ENCODE assay signal across 12 mouse cellular contexts in genomic region chr6:85189361-85189760, GRCm38 (mm10). TPM values are rescaled to one million over a fixed set of nuclear protein-coding genes. Genes with fewer than 3 reads are reported as not detected.
DNase-seq lines count a peak whose midpoint lies in the region; ATAC-seq and TF ChIP-seq lines count a peak whose summit lies in the region.
"Had no signal": no experiment of that assay in that cellular context is flagged by ENCODE, and none has a peak within 500 bp of the region (broad histone marks: within the 10 kb centered on the region; RNA-seq: fewer than 3 reads in every experiment).

No protein-coding gene starts in this region.

- H3K4me2 ChIP-seq in heart, embryonic 15.5 days: peak overlapping the region; percentile 67; the same call in 1 of the 2 replicates
- no peak overlapping the region; the same call in 1 of the 2 replicates for H3K4me2 ChIP-seq in lung, embryonic 14.5 days
- peak overlapping the region; percentile 63; the same call in 1 of the 2 replicates for H3K4me2 ChIP-seq in embryonic facial prominence, embryonic 14.5 days (ENCODE audit: low read depth, low read length)
- H3K4me2 ChIP-seq in limb, embryonic 12.5 days: peak overlapping the region; percentile 59; the same call in 1 of the 2 replicates

- DNase-seq in heart, postnatal 36 days: no peak
- no peak for DNase-seq in lung, embryonic 14.5 days
- no peak for DNase-seq in lung, postnatal 36 days
- no peak for DNase-seq in embryonic facial prominence, embryonic 14.5 days (ENCODE audit: low spot score)
- DNase-seq in thymus, postnatal 0 days (ENCODE audit: low spot score): no peak
- DNase-seq: thymus, adult 2 months had no signal

- peak overlapping the region; percentile 47; the same call in 1 of the 2 replicates for H3K4me3 ChIP-seq in heart, embryonic 15.5 days
- peak overlapping the region; percentile 36; the same call in 1 of the 2 replicates for H3K4me3 ChIP-seq in lung, embryonic 14.5 days (ENCODE audit: low read depth, low read length)
- H3K4me3 ChIP-seq in embryonic facial prominence, embryonic 14.5 days (ENCODE audit: low read depth, low read length): peak overlapping the region; percentile 41
- H3K4me3 ChIP-seq in limb, embryonic 12.5 days (replicated peaks): peak overlapping the region; percentile 40

- intact Hi-C loops in heart, postnatal 36 days (cut with DNase I): no loop called here

- H3K9ac ChIP-seq in heart, embryonic 15.5 days: no peak overlapping the region
- no peak overlapping the region for H3K9ac ChIP-seq in lung, embryonic 14.5 days
- no peak overlapping the region for H3K9ac ChIP-seq in embryonic facial prominence, embryonic 14.5 days (ENCODE audit: low read depth, low read length)
- H3K9ac ChIP-seq in limb, embryonic 12.5 days (replicated peaks): no peak overlapping the region

- H3K27me3 ChIP-seq in heart, embryonic 15.5 days: peaks cover 94% of the 10 kb centered on the region
- peaks cover 97% of the 10 kb centered on the region for H3K27me3 ChIP-seq in lung, embryonic 14.5 days (ENCODE audit: insufficient read depth, low read length)
- H3K27me3 ChIP-seq in embryonic facial prominence, embryonic 14.5 days (replicated peaks; ENCODE audit: control insufficient read depth, insufficient read depth, low read length): peaks cover 93% of the 10 kb centered on the region
- H3K27me3 ChIP-seq in limb, embryonic 12.5 days: peaks cover 98% of the 10 kb centered on the region

- TF ChIP-seq CTCF in lung, embryonic 14.5 days (IDR thresholded peaks at IDR 0.05; ENCODE audit: low read depth): no peak

- no peaks in the 10 kb centered on the region for H3K9me3 ChIP-seq in heart, embryonic 15.5 days (replicated peaks)
- no peaks in the 10 kb centered on the region for H3K9me3 ChIP-seq in lung, embryonic 14.5 days (ENCODE audit: low read depth, low read length)
- no peaks in the 10 kb centered on the region for H3K9me3 ChIP-seq in embryonic facial prominence, embryonic 14.5 days (ENCODE audit: control insufficient read depth, low read length)
- H3K9me3 ChIP-seq in limb, embryonic 12.5 days: no peaks in the 10 kb centered on the region

- H3K36me3 ChIP-seq in heart, embryonic 15.5 days: no peaks in the 10 kb centered on the region
- H3K36me3 ChIP-seq in lung, embryonic 14.5 days (ENCODE audit: insufficient read depth): no peaks in the 10 kb centered on the region
- no peaks in the 10 kb centered on the region for H3K36me3 ChIP-seq in embryonic facial prominence, embryonic 14.5 days (ENCODE audit: control insufficient read depth, insufficient read depth, low read length)
- no peaks in the 10 kb centered on the region for H3K36me3 ChIP-seq in limb, embryonic 12.5 days

- no peak for ATAC-seq in heart, embryonic 15.5 days (replicated peaks; ENCODE audit: insufficient number of reproducible peaks, insufficient read depth, low FRiP score, low read depth)
- no peak for ATAC-seq in lung, embryonic 14.5 days (ENCODE audit: insufficient read depth)
- ATAC-seq in embryonic facial prominence, embryonic 14.5 days (ENCODE audit: low read depth): no peak
- ATAC-seq in limb, embryonic 12.5 days (ENCODE audit: insufficient number of reproducible peaks, insufficient read depth, low FRiP score, low TSS enrichment, low read depth): no peak
- no peak for ATAC-seq in erythroid progenitor cell, adult 5-6 weeks (replicated peaks; ENCODE audit: low FRiP score, poor library complexity, severe bottlenecking)

- peaks cover 42% of the 10 kb centered on the region for H3K4me1 ChIP-seq in heart, embryonic 15.5 days (replicated peaks)
- H3K4me1 ChIP-seq in lung, embryonic 14.5 days (ENCODE audit: insufficient read depth): peaks cover 3% of the 10 kb centered on the region; the same call in 1 of the 2 replicates
- H3K4me1 ChIP-seq in embryonic facial prominence, embryonic 14.5 days (ENCODE audit: control insufficient read depth, insufficient read depth, low read length): peaks cover 7% of the 10 kb centered on the region
- H3K4me1 ChIP-seq in limb, embryonic 12.5 days (replicated peaks): peaks cover 49% of the 10 kb centered on the region

- WGBS in heart, embryonic 15.5 days: 9% methylated on average over 14 of the region's 14 CpGs
- 6% methylated on average over 14 of the region's 14 CpGs for WGBS in lung, embryonic 14.5 days
- WGBS in embryonic facial prominence, embryonic 14.5 days: 7% methylated on average over 14 of the region's 14 CpGs
- WGBS in limb, embryonic 12.5 days: 5% methylated on average over 14 of the region's 14 CpGs

- H3K27ac ChIP-seq in heart, embryonic 15.5 days: no peak overlapping the region
- H3K27ac ChIP-seq in lung, embryonic 14.5 days (ENCODE audit: low read depth): no peak overlapping the region
- no peak overlapping the region for H3K27ac ChIP-seq in embryonic facial prominence, embryonic 14.5 days (replicated peaks; ENCODE audit: low read depth, low read length)
- no peak overlapping the region for H3K27ac ChIP-seq in limb, embryonic 12.5 days

RNA-seq across cellular contexts. Expression of gene Emx1, which starts 2.1 kb away (rescaled TPM):
- not detected in 2 replicates for polyA plus RNA-seq in heart, embryonic 15.5 days (2015; fragmentation: Nextera tagmentation; extraction: Ambion mirVana)
- total RNA-seq in heart, postnatal 36 days (2021): not detected
- polyA plus RNA-seq in lung, embryonic 14.5 days (2014; fragmentation: Nextera tagmentation; extraction: Ambion mirVana): 0.23 TPM in 1 of 2 replicates, not detected in the other
- polyA plus RNA-seq in embryonic facial prominence, embryonic 14.5 days (2014; fragmentation: Nextera tagmentation; extraction: Ambion mirVana): 0.11 TPM in 1 of 2 replicates, not detected in the other
- 1.5 TPM in 2 replicates for polyA plus RNA-seq in limb, embryonic 12.5 days (2016; fragmentation: Nextera tagmentation; extraction: Ambion mirVana)
- 0.10 TPM in 1 of 2 replicates, not detected in the other for polyA plus RNA-seq in thymus, postnatal 0 days (2015; fragmentation: Nextera tagmentation; extraction: Ambion mirVana)
- total RNA-seq in erythroid progenitor cell, adult 5-6 weeks (2015; ENCODE audit: low replicate concordance): not detected in 2 replicates
- total RNA-seq in erythroid progenitor cell, adult 5-6 weeks (2017; ENCODE audit: low replicate concordance): not detected in 2 replicates
- total RNA-seq: ES-E14; hematopoietic stem cell, adult 5-6 weeks; megakaryocyte-erythroid progenitor cell, adult 5-6 weeks had no signal

RNA-seq across cellular contexts. Expression of gene Spr, which starts 51.8 kb away (rescaled TPM):
- 51.1 and 54.4 TPM in 2 replicates for polyA plus RNA-seq in heart, embryonic 15.5 days (2015; fragmentation: Nextera tagmentation; extraction: Ambion mirVana)
- total RNA-seq in heart, postnatal 36 days (2021): 10 to 100 TPM; 82.3 to 83.8 TPM
- polyA plus RNA-seq in lung, embryonic 14.5 days (2014; fragmentation: Nextera tagmentation; extraction: Ambion mirVana): 83.3 and 90.9 TPM in 2 replicates
- 54.5 and 59.2 TPM in 2 replicates for polyA plus RNA-seq in embryonic facial prominence, embryonic 14.5 days (2014; fragmentation: Nextera tagmentation; extraction: Ambion mirVana)
- 36.5 and 49.8 TPM in 2 replicates for polyA plus RNA-seq in limb, embryonic 12.5 days (2016; fragmentation: Nextera tagmentation; extraction: Ambion mirVana)
- polyA plus RNA-seq in thymus, postnatal 0 days (2015; fragmentation: Nextera tagmentation; extraction: Ambion mirVana): 39.0 and 42.0 TPM in 2 replicates
- 1.1 and 1.3 TPM in 2 replicates for total RNA-seq in erythroid progenitor cell, adult 5-6 weeks (2015; ENCODE audit: low replicate concordance)
- 0.77 and 2.6 TPM in 2 replicates for total RNA-seq in erythroid progenitor cell, adult 5-6 weeks (2017; ENCODE audit: low replicate concordance)
